Mouse (Mus musculus): ENCODE measurements at regions not wholly inside any gene's neighbourhood (a gene's known extent, or its start where the extent isn't known, plus 50 kb on each side); places are given as distances from the start of the nearest gene placed in this dataset.
A peak's percentile ranks its signal among the peaks of the same experiment; 100 is the strongest.

- no peak for DNase-seq (ENCODE audit: low spot score in 2 of 2)
These were observed 106.5 kb upstream of the Usp24 start for GRCm38 (mm10) chr4:106209465-106209864.

GRCm38 (mm10) chr4:106209975-106210374 is 106.0 kb upstream of the Usp24 start:
- no peak for DNase-seq (ENCODE audit: low spot score in 2 of 2)

- DNase-seq (ENCODE audit: low spot score in 2 of 2), result no peak
These were observed 101.8 kb upstream of the Usp24 start for GRCm38 (mm10) chr4:106214170-106214569.

GRCm38 (mm10) chr4:106220621-106221020 is 95.4 kb upstream of the Usp24 start:
- no peak for DNase-seq (ENCODE audit: low spot score in 2 of 2)

- peak in 1 of 2 experiments; percentile 28 for DNase-seq (ENCODE audit: low spot score in 2 of 2)
These were observed 90.7 kb upstream of the Usp24 start for GRCm38 (mm10) chr4:106225184-106225862.

GRCm38 (mm10) chr4:106227428-106227827 is 88.6 kb upstream of the Usp24 start:
- no peak for DNase-seq (ENCODE audit: low spot score in 2 of 2)

- peak; percentile 31 to 50 for DNase-seq (ENCODE audit: low spot score in 2 of 2)
These were observed 87.5 kb upstream of the Usp24 start for GRCm38 (mm10) chr4:106228534-106228933.

- DNase-seq (ENCODE audit: low spot score in 2 of 2), result no peak
These were observed 86.5 kb upstream of the Usp24 start for GRCm38 (mm10) chr4:106229526-106229925.

GRCm38 (mm10) chr4:106232499-106232970 is 83.5 kb upstream of the Usp24 start:
- DNase-seq (ENCODE audit: low spot score in 2 of 2), result no peak

GRCm38 (mm10) chr4:106244384-106244819 is 71.6 kb upstream of the Usp24 start:
- DNase-seq (ENCODE audit: low spot score in 2 of 2), result no peak

GRCm38 (mm10) chr4:106244826-106245510 is 71.0 kb upstream of the Usp24 start:
- DNase-seq (ENCODE audit: low spot score in 2 of 2), result no peak

- no peak for DNase-seq (ENCODE audit: low spot score in 2 of 2)
These were observed 69.3 kb upstream of the Usp24 start for GRCm38 (mm10) chr4:106246695-106247094.

GRCm38 (mm10) chr4:106247398-106247797 is 68.6 kb upstream of the Usp24 start:
- no peak for DNase-seq (ENCODE audit: low spot score in 2 of 2)

- DNase-seq (ENCODE audit: low spot score in 2 of 2), result no peak
These were observed 67.7 kb upstream of the Usp24 start for GRCm38 (mm10) chr4:106248272-106248671.

- no peak for DNase-seq (ENCODE audit: low spot score in 2 of 2)
These were observed 66.8 kb upstream of the Usp24 start for GRCm38 (mm10) chr4:106249028-106249782.

- DNase-seq (ENCODE audit: low spot score in 2 of 2), result no peak
These were observed 66.0 kb upstream of the Usp24 start for GRCm38 (mm10) chr4:106250048-106250447.

- DNase-seq (ENCODE audit: low spot score in 2 of 2), result no peak
These were observed 64.6 kb upstream of the Usp24 start for GRCm38 (mm10) chr4:106251430-106251829.

- no peak for DNase-seq (ENCODE audit: low spot score in 2 of 2)
These were observed 63.1 kb upstream of the Usp24 start for GRCm38 (mm10) chr4:106252946-106253345.

GRCm38 (mm10) chr4:106254761-106255475 is 61.1 kb upstream of the Usp24 start:
- DNase-seq (ENCODE audit: low spot score in 2 of 2), result no peak

GRCm38 (mm10) chr4:106255959-106256609 is 59.9 kb upstream of the Usp24 start:
- DNase-seq (ENCODE audit: low spot score in 2 of 2), result no peak

GRCm38 (mm10) chr4:106261404-106261803 is 54.6 kb upstream of the Usp24 start:
- no peak for DNase-seq (ENCODE audit: low spot score in 2 of 2)
